Mouse (Mus musculus): ENCODE data around the gene Tacc2. TPM values are rescaled to one million over a fixed set of nuclear protein-coding genes. Genes with fewer than 3 reads are reported as not detected.

The Tacc2 gene
- polyA plus RNA-seq, 1 experiment from 2014 or later: 45.2 TPM

DNA sequence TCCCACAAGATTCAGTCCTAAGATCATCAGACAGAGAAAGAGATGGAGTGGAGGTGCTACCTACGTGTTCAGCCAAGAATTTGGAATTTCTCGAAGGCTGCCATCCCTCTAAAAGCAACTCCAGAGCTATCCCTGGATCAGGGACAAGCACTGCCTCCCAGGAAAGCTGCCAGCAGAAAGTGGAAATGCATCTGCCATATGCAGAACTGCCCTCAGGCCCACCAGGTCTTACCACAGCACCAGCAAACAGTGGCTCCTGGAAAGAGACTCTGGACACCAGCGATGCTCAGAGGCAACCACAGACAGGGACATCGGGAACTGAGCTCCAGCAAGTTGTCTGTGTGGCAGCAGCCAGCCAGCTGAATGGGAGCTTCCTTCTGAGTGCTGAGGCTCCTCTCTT is 45.1 kb downstream of the Tacc2 start:
- WGBS: 95% methylated on average over 4 of the region's 4 CpGs

DNA sequence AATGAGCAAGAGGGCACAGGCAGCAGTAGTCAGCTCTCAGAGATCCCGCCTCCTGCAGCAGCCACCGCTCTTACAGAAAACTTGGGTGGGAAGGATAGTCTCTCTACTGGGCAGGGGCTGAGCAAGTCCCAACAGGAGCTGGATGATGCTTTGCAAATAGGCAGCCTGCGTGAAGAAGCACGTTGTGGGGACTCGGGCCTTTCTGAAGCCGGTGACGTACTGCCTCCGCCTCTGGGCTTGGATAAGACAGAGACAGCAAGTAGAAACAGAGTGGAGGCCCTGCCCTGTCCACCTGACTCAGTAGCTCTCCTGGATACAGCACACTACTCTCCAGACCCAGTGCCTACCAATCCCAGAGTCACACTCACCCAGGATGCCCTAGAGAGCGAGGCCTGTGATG is 47.1 kb downstream of the Tacc2 start:
- WGBS: 92% methylated on average over 9 of the region's 9 CpGs
- Histone ChIP-seq H3K9me3 (replicated peaks) (no peaks in the 10 kb centered on the region), H3K36me3 (ENCODE audit: poor library complexity, severe bottlenecking) (no peaks in the 10 kb centered on the region), H3K4me1 (no peaks in the 10 kb centered on the region), H3K27me3 (peaks cover 4% of the 10 kb centered on the region; the same call in 1 of the 2 replicates), H3K4me3 (no peak overlapping the region), H3K27ac (no peak overlapping the region), H3K9ac (no peak overlapping the region), H3K4me2 (no peak overlapping the region)
- no peak for ATAC-seq

More for the DNA sequence above, 45.1 kb downstream of the Tacc2 start:
- Histone ChIP-seq H3K4me1 (no peaks in the 10 kb centered on the region), H3K4me2 (no peak overlapping the region), H3K27ac (no peak overlapping the region), H3K9ac (no peak overlapping the region), H3K4me3 (no peak overlapping the region), H3K9me3 (replicated peaks) (no peaks in the 10 kb centered on the region), H3K36me3 (ENCODE audit: poor library complexity, severe bottlenecking) (no peaks in the 10 kb centered on the region), H3K27me3 (peaks cover 4% of the 10 kb centered on the region; the same call in 1 of the 2 replicates)
- no peak for ATAC-seq

DNA sequence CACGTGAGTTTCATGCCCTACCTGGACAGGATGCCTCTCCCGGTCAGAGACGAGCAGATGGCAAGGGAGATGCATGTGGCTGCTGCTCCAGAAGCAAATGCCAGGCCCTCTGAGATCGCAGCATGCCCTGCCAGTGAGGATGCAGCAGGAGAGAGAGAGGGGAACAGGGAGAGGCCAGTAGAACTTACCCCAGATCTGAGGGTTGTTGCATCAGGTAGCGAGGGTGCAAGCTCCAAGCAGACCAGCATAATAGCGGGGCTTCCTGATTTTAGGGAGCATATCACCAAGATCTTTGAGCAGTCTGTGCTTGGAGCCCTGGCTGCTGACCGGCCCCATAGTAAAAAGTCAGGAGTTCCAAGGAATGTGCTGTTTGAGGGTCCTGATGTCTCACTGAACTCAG is 48.1 kb downstream of the Tacc2 start:
- H3K36me3 ChIP-seq (ENCODE audit: poor library complexity, severe bottlenecking): no peaks in the 10 kb centered on the region
- no peak overlapping the region for H3K4me3 ChIP-seq
- H3K4me2 ChIP-seq: no peak overlapping the region
- H3K9me3 ChIP-seq (replicated peaks): no peaks in the 10 kb centered on the region
- 90% methylated on average over 7 of the region's 7 CpGs for WGBS
- H3K27ac ChIP-seq: no peak overlapping the region
- H3K4me1 ChIP-seq: no peaks in the 10 kb centered on the region
- H3K27me3 ChIP-seq: peaks cover 4% of the 10 kb centered on the region; the same call in 1 of the 2 replicates
- no peak overlapping the region for H3K9ac ChIP-seq
- no peak for ATAC-seq

DNA sequence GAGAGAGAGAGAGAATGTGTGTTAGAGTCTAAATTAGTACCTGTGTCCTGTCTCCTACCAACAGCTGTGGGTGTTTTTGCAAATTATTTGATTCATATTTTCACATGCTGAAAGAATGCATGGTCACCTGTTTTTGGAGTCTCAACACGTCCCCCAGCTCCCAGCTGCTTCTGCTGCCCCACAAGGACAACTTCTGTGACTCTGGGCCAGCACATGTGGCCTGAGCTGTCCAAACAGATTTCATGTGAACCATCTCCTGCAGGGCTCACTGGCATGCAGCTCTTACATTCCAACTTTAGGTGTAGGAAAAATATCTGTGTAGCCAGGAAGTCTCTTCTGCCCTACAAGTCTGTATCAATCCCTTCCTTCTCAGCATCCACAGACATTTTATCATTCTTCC is 51.4 kb downstream of the Tacc2 start:
- peaks cover 8% of the 10 kb centered on the region for H3K4me1 ChIP-seq
- ATAC-seq: no peak
- peaks cover 4% of the 10 kb centered on the region; the same call in 1 of the 2 replicates for H3K27me3 ChIP-seq
- WGBS: 50% methylated on average over 1 of the region's 1 CpGs
- H3K36me3 ChIP-seq (ENCODE audit: poor library complexity, severe bottlenecking): no peaks in the 10 kb centered on the region
- no peak overlapping the region for H3K4me3 ChIP-seq
- H3K9me3 ChIP-seq (replicated peaks): no peaks in the 10 kb centered on the region
- no peak overlapping the region for H3K9ac ChIP-seq
- H3K4me2 ChIP-seq: no peak overlapping the region
- no peak overlapping the region for H3K27ac ChIP-seq

DNA sequence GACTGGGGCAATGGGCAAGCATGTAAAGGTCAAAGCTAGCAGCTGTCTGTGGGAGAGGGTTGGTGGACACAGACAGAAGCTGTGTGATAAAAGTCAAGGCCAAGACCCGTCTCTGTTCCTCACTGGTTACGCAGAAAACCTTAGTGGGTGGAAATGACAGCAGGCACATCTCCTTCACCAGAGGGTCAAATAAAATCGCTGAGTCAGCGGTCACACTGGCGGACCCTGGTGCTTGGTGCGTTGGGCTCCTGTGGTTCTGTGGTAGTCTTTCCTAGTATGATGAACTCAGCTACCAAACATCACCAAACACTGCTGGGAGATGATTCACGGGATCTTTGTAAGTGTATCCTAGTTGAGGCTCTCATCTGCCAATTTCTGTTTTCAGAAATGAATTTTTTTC is 52.8 kb downstream of the Tacc2 start:
- Histone ChIP-seq H3K9me3 (replicated peaks) (no peaks in the 10 kb centered on the region), H3K4me2 (no peak overlapping the region), H3K4me1 (peaks cover 8% of the 10 kb centered on the region), H3K27ac (no peak overlapping the region), H3K27me3 (peaks cover 4% of the 10 kb centered on the region; the same call in 1 of the 2 replicates), H3K4me3 (no peak overlapping the region), H3K36me3 (ENCODE audit: poor library complexity, severe bottlenecking) (no peaks in the 10 kb centered on the region), H3K9ac (no peak overlapping the region)
- ATAC-seq: no peak
- WGBS: 93% methylated on average over 7 of the region's 7 CpGs

DNA sequence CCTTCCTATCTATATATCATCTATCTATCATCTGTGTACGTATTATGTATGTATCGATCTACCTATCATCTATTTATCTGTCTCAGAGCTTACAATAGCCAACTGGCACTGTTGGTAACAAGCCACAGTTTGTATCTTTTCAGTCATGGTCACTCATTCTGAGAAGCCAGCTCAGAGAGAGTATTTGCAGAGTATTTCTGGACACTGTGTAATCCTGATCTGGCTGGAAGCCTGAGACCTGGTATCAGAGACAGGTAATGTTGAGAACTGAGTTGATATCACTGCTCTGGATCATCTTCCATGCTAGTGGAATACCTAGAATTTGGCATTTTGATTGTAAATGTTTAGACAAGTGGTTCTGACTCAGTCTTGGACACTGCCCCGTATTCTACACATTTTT is 53.7 kb downstream of the Tacc2 start:
- H3K9ac ChIP-seq: no peak overlapping the region
- H3K4me2 ChIP-seq: no peak overlapping the region
- no peak for ATAC-seq
- H3K4me1 ChIP-seq: peaks cover 8% of the 10 kb centered on the region
- H3K9me3 ChIP-seq (replicated peaks): no peaks in the 10 kb centered on the region
- H3K27me3 ChIP-seq: peaks cover 4% of the 10 kb centered on the region; the same call in 1 of the 2 replicates
- H3K4me3 ChIP-seq: no peak overlapping the region
- WGBS: 93% methylated on average over 3 of the region's 3 CpGs
- no peaks in the 10 kb centered on the region for H3K36me3 ChIP-seq (ENCODE audit: poor library complexity, severe bottlenecking)
- no peak overlapping the region for H3K27ac ChIP-seq

DNA sequence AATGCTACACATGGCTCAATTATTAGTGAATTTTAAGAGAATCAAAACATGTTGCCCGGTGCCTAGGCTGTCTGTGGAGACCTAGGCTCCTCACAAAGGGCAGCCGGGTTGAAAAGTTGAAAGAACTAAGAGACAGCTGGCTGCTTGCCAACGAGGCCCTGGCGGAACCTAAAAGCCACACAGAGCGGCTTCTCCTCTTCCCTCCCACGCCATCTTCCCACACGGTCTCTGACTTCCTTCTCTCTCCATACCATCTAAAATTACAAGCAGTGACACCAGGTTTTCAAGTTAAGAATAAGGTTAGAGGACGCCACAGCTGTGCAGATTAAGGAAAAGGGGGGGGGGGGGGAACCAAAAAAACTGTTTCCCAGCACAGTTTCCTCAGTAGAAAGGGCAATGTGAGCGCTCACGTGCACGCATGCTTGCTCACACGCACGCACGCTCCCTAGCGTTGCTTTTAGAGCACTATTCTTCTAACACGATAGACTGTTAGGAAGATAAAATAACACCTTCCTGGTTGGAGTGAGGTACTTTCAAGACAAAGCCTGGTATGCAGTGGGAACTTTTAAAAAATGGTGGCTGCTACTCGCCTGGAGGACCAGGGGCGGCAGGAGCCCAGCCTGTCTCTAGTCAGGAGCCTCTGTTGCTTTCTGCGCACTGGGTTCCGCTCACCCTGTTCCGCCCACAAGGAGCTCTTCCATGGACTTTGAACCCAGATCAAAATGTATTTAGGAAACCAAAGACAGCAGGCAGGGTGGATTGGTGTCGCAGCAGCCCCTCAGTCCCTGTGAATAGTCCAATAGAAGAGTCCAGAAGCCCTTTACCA is 54.5 kb downstream of the Tacc2 start:
- WGBS: 56% methylated on average over 22 of the region's 22 CpGs

DNA sequence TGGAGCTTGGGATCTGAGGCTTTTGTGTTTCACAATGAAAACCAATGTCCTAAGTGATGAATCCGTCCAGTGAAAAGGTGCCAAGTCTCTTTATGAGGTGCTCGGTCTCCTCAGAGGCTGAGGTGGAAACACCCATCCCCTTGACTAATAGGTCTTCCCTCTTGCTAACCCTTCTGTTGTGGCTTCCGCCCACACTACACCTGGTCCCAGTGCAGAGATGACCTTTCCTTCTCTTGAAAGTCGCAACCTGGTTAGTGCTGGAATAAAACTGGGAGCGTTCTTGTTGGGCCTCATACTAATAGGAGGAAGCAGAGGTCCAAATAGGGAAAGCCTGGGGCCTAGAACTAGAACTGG is 55.1 kb downstream of the Tacc2 start:
- Histone ChIP-seq H3K36me3 (ENCODE audit: poor library complexity, severe bottlenecking) (no peaks in the 10 kb centered on the region), H3K9ac (no peak overlapping the region), H3K9me3 (replicated peaks) (no peaks in the 10 kb centered on the region), H3K27ac (no peak overlapping the region), H3K4me2 (no peak overlapping the region), H3K4me1 (peaks cover 8% of the 10 kb centered on the region), H3K27me3 (no peaks in the 10 kb centered on the region), H3K4me3 (no peak overlapping the region)
- WGBS: 97% methylated on average over 5 of the region's 5 CpGs
- no peak for ATAC-seq

More for the DNA sequence above, 54.5 kb downstream of the Tacc2 start:
- Histone ChIP-seq H3K4me3 (no peak overlapping the region), H3K27me3 (no peaks in the 10 kb centered on the region), H3K27ac (no peak overlapping the region), H3K4me2 (no peak overlapping the region), H3K9me3 (replicated peaks) (no peaks in the 10 kb centered on the region), H3K36me3 (ENCODE audit: poor library complexity, severe bottlenecking) (no peaks in the 10 kb centered on the region), H3K9ac (no peak overlapping the region), H3K4me1 (peaks cover 8% of the 10 kb centered on the region)
- no peak for ATAC-seq

DNA sequence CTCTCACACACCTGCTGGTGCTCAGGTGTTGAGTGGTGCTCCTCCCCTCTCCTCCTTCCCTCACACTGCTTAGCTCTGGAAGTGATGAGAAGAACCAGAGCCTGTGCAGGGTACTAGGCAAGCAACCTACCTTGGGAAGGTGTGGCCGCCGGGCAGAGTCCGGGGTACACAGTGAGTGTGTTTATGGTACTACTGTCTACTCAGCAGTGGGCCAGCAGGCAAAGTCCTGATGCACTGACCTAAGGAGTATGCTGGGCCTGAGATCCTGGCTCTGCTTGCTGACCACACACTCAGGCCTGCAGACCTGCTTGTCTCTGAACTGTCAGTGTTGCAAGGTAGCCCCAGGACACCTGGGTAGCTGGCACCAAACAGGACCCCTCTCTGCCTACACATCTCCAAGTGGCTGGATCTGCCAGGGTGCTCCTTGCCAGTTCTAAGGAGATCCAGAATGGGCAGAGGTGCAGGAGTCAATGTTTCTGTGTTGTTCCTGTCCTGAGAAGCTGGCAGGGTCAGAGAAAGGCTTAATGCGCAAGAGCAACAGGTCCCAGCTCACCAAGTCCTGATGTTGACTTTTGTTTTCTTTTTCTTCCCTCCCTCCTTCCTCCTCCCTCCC is 57.1 kb downstream of the Tacc2 start:
- Histone ChIP-seq H3K9me3 (replicated peaks) (no peaks in the 10 kb centered on the region), H3K4me3 (no peak overlapping the region), H3K4me1 (peaks cover 8% of the 10 kb centered on the region), H3K27me3 (no peaks in the 10 kb centered on the region), H3K4me2 (no peak overlapping the region), H3K9ac (no peak overlapping the region), H3K36me3 (ENCODE audit: poor library complexity, severe bottlenecking) (no peaks in the 10 kb centered on the region), H3K27ac (no peak overlapping the region)
- ATAC-seq: no peak
- 95% methylated on average over 4 of the region's 4 CpGs for WGBS

DNA sequence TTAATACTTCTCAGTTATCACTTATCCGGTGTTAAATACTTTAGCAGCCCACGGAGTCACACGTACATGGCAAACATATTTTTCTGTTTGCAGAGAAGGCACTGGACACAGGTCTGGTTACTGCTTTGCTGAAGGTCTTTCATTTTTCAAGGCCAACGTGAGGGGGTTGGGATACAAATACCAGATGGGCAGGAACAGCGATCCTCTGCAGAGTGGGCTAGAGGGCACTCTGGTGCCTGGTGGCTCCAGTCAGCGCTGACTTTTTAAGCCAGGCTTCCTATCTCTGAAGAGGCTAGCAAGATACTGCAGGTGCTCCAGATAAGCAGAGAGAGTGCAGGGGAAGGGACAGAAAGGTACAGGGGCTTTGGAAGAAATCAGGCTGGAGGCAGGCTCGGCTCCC is 58.0 kb downstream of the Tacc2 start:
- Histone ChIP-seq H3K36me3 (ENCODE audit: poor library complexity, severe bottlenecking) (no peaks in the 10 kb centered on the region), H3K27me3 (no peaks in the 10 kb centered on the region), H3K9me3 (replicated peaks) (no peaks in the 10 kb centered on the region), H3K9ac (no peak overlapping the region), H3K4me3 (no peak overlapping the region), H3K27ac (no peak overlapping the region), H3K4me2 (no peak overlapping the region), H3K4me1 (peaks cover 8% of the 10 kb centered on the region)
- no peak for ATAC-seq
- WGBS: 62% methylated on average over 7 of the region's 7 CpGs

DNA sequence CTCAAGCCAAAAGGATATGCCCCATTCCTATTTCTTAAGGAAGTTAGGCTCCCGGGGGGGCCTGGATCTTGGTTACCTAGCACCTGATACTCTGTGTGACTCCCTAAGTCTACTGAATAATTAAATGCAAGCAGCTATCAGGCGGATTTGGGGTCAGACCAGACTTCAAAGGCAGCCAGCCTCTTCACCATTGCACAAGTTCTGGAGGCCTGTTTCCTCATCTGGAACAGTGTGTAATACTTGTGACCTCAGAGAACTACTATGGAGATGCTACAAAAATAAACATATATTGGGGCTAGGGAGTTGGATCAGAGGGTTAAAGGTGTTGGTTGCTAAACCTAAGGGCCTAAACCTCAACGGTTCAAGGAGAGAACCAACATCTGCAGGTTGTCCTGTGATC is 59.0 kb downstream of the Tacc2 start:
- no peak overlapping the region for H3K4me2 ChIP-seq
- no peak overlapping the region for H3K27ac ChIP-seq
- ATAC-seq: no peak
- H3K4me1 ChIP-seq: peaks cover 7% of the 10 kb centered on the region
- H3K27me3 ChIP-seq: no peaks in the 10 kb centered on the region
- no peaks in the 10 kb centered on the region for H3K36me3 ChIP-seq (ENCODE audit: poor library complexity, severe bottlenecking)
- no peak overlapping the region for H3K4me3 ChIP-seq
- no peak overlapping the region for H3K9ac ChIP-seq
- WGBS: 84% methylated on average over 3 of the region's 3 CpGs
- no peaks in the 10 kb centered on the region for H3K9me3 ChIP-seq (replicated peaks)

DNA sequence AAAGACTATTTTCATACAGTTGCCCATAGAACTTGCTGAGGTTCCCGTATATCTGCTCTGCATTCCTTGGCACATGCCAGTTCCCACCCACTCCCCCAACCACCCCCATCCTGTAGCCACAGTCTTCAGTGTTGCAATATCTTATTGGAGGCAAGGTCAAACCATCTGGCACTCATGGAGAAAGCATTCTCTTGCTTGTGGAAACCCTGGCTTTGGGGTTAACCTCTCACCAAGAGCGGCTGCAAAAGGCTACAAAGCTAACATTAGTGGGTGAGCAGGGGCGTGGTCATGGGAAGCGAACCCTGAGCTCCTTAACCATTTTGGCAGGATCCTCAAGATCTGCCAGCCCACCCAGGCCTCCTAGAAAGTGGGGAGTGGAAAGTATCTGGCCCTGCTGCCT is 59.7 kb downstream of the Tacc2 start:
- no peak for ATAC-seq
- Histone ChIP-seq H3K4me2 (no peak overlapping the region), H3K9me3 (replicated peaks) (no peaks in the 10 kb centered on the region), H3K36me3 (ENCODE audit: poor library complexity, severe bottlenecking) (no peaks in the 10 kb centered on the region), H3K27me3 (no peaks in the 10 kb centered on the region), H3K4me1 (0 out of 2 replicates have a peak, but pooled peaks cover under 1% of the 10 kb centered on the region), H3K27ac (no peak overlapping the region), H3K9ac (no peak overlapping the region), H3K4me3 (no peak overlapping the region)
- 82% methylated on average over 4 of the region's 4 CpGs for WGBS

All from forebrain, embryonic 13.5 days (tissue).